In the genomic region with DNA sequence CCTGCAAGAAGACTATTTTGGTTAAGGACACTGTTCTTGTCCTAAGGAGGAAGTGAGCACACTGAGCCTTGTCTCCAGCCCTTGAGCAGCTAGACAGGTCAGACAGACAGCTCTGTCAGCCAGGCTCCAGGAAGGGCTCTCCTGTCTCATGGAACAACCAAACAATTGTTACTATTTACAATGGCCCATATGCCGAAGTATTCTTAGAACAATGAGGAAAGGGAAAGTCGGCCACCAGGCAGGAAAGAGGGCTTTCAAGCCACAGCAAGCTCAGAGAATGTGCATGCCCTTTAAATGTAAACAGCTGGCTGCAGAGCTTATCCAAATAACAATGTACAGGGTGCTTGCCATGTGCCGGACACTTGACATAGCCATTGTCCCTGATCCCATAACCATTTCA, we compare ENCODE assay signal across 14 mouse cellular contexts.
DNase-seq lines count a peak whose midpoint lies in the region; ATAC-seq and TF ChIP-seq lines count a peak whose summit lies in the region.
"Had no signal": no experiment of that assay in that cellular context is flagged by ENCODE, and none has a peak within 500 bp of the region (broad histone marks: within the 10 kb centered on the region; RNA-seq: fewer than 3 reads in every experiment).

No protein-coding gene starts in this region.

- no peak for TF ChIP-seq CTCF in left cerebral cortex, adult 2 months (IDR thresholded peaks at IDR 0.05)

- ATAC-seq in intestine, embryonic 15.5 days = no peak
- ATAC-seq: Patski had no signal

- 42% methylated on average over 3 of the region's 3 CpGs for WGBS in heart, embryonic 10.5 days
- 26% methylated on average over 3 of the region's 3 CpGs for WGBS in intestine, embryonic 15.5 days

- no peaks in the 10 kb centered on the region for H3K27me3 ChIP-seq in heart, embryonic 10.5 days (ENCODE audit: insufficient read depth, poor library complexity, severe bottlenecking)
- no peaks in the 10 kb centered on the region for H3K27me3 ChIP-seq in intestine, embryonic 15.5 days (replicated peaks)
- H3K27me3 ChIP-seq: embryonic facial prominence, embryonic 15.5 days; liver, embryonic 13.5 days; neural tube, embryonic 12.5 days; Patski had no signal

- peaks cover 9% of the 10 kb centered on the region for H3K4me1 ChIP-seq in heart, embryonic 10.5 days
- no peaks in the 10 kb centered on the region for H3K4me1 ChIP-seq in intestine, embryonic 15.5 days (replicated peaks)
- H3K4me1 ChIP-seq: embryonic facial prominence, embryonic 15.5 days; liver, embryonic 13.5 days; neural tube, embryonic 12.5 days had no signal

- intact Hi-C loops in left cerebral cortex, adult 2 months (cut with DNase I) = loop anchor here (5.0 kb wide), 1 partner anchor 181 kb away; the partner anchor contains the start of gene Sgk1

- no peaks in the 10 kb centered on the region for H3K9me3 ChIP-seq in heart, embryonic 10.5 days
- no peaks in the 10 kb centered on the region for H3K9me3 ChIP-seq in intestine, embryonic 15.5 days
- H3K9me3 ChIP-seq: embryonic facial prominence, embryonic 15.5 days; liver, embryonic 13.5 days; neural tube, embryonic 12.5 days had no signal

- no peak overlapping the region for H3K4me2 ChIP-seq in intestine, embryonic 15.5 days (replicated peaks)
- H3K4me2 ChIP-seq: embryonic facial prominence, embryonic 15.5 days; liver, embryonic 13.5 days; neural tube, embryonic 12.5 days had no signal

- no peak overlapping the region for H3K9ac ChIP-seq in intestine, embryonic 15.5 days
- H3K9ac ChIP-seq: embryonic facial prominence, embryonic 15.5 days; liver, embryonic 13.5 days; neural tube, embryonic 12.5 days had no signal

- no peak for DNase-seq in left cerebral cortex, adult 2 months (ENCODE audit: extremely low spot score in 1 of 2, low spot score in 2 of 2)
- DNase-seq in left cerebral cortex, adult 11 months (ENCODE audit: low spot score) = no peak
- peak; percentile 91 for DNase-seq in ZHBTc4 (ENCODE audit: low read depth, low spot score)
- no peak for DNase-seq in heart, embryonic 10.5 days (ENCODE audit: low spot score)
- peak; percentile 60 for DNase-seq in lung, postnatal 10 days
- DNase-seq in thymus, postnatal 4 days = no peak
- DNase-seq: gastrocnemius, postnatal 36 days; liver, embryonic 13.5 days; right cerebral cortex, postnatal 4 days; thymus, postnatal 14 days had no signal

- H3K4me3 ChIP-seq in left cerebral cortex, adult 2 months = no peak overlapping the region
- H3K4me3 ChIP-seq in heart, embryonic 10.5 days = no peak overlapping the region
- H3K4me3 ChIP-seq in intestine, embryonic 15.5 days (replicated peaks) = no peak overlapping the region
- H3K4me3 ChIP-seq: embryonic facial prominence, embryonic 15.5 days; liver, embryonic 13.5 days; neural tube, embryonic 12.5 days had no signal

- no peaks in the 10 kb centered on the region for H3K36me3 ChIP-seq in heart, embryonic 10.5 days
- no peaks in the 10 kb centered on the region for H3K36me3 ChIP-seq in intestine, embryonic 15.5 days
- H3K36me3 ChIP-seq: embryonic facial prominence, embryonic 15.5 days; liver, embryonic 13.5 days; neural tube, embryonic 12.5 days had no signal

- peak overlapping the region; percentile 40; the same call in 1 of the 2 replicates for H3K27ac ChIP-seq in left cerebral cortex, adult 2 months
- 0 out of 2 replicates have a peak overlapping the region, but pooled peaks have one; percentile 56 for H3K27ac ChIP-seq in heart, embryonic 10.5 days
- no peak overlapping the region for H3K27ac ChIP-seq in intestine, embryonic 15.5 days
- H3K27ac ChIP-seq: embryonic facial prominence, embryonic 15.5 days; liver, embryonic 13.5 days; neural tube, embryonic 12.5 days had no signal

Comparison
In these comparisons a context has a peak if more than half of its experiments do, and no peak if none do; other contexts are left out.
1. DNase-seq: peak in ZHBTc4 (single experiment) and lung, postnatal 10 days (single experiment); none in left cerebral cortex, adult 2 months (0 of 2), left cerebral cortex, adult 11 months (single experiment), heart, embryonic 10.5 days (single experiment) and thymus, postnatal 4 days (single experiment).